Mouse (Mus musculus): Measurements from ENCODE around the gene Abca4.
"Not testable (repeated sequence)": the region's sequence is repeated elsewhere in the genome, so short reads cannot be mapped to it uniquely, and the experiment has no call there.

The Abca4 gene

DNA sequence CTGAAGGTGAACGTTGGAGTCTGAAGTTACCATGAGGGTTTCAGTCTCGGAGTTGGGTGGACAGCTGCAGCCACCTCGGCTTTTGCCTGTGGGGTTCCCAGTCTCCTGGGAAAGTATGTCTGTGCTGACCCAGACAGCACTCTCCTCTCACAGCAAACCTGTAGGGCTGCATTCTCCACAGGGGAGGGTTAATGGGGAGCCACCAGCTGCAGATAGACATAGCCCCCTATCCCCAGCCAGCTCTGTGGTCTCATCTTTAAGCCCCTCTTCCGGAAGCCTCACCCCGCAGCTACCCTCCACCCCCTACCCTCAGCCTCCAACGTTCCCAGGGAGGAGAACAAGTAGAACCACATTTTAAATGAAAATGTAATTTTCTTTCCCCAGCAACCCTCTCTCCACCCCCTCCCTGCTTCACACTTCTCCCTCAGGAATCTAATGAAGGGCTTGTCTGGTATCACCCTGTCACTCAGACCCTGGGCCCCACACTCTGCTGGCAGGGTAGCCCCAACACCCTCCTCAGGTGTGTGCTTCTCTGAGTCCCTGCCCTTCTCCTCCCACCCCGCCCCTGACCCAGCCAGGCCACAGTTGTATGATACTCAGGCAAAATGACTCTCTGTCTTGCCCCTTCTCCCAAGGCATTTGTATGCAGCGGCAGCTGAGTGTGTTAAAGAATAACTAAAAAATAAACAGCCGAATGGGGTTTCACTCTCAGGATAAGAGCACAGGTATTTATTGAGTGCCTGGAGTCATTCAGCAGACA lies 14.4 kb downstream of the Abca4 start:
- DNase-seq (ENCODE audit: low spot score in 2 of 2), result no peak

GRCm38 (mm10) chr3:122062586-122062985 lies 18.3 kb downstream of the Abca4 start:
- DNase-seq (ENCODE audit: low spot score in 2 of 2), result no peak

DNA sequence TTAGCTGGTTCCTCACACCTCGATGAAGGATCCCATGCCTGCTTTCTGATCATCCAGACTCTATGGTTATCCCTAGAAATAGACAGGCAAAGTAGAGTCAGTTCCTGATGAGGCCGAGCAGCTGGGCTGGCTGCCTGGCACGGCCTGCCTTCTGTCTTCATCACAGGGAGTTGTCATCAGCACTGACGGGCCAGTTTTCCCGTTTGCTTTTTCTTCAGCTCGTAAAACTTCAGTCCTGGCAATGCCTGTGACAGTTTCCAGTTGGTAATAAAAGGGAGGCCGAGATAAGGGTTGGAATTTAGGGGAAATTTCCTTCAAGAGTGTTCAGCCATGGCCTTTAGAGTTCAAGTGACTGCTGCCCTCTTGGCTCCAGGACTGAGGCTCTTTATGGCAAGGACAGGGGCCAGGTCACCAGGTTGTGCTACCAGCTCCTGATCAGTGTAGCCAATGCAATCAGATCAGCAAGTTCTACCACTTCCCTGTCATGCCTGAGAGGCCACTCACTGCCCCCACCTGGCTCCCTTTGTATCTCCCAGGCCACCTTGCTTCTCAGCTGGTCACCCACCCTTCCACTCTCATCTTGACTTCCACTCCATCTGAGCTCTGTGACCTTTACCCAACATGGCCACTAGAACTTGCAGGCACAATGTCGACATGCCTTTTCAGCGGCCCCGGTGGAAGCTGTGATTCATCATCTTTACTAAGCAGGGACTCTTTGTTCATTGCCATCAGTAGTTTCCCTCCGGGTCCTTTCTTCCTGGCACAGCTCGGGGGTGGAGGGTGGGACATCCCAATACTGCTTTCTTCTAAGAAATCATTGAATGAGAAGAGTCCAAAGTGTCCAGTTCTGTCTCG lies 20.5 kb downstream of the Abca4 start:
- no peak for DNase-seq (ENCODE audit: low spot score in 2 of 2)

- DNase-seq (ENCODE audit: low spot score in 2 of 2), result no peak
Observed at GRCm38 (mm10) chr3:122071769-122072168, 27.5 kb downstream of the Abca4 start.

GRCm38 (mm10) chr3:122072646-122073571 lies 28.7 kb downstream of the Abca4 start:
- no peak for DNase-seq (ENCODE audit: low spot score in 2 of 2)

- no peak for DNase-seq (ENCODE audit: low spot score in 2 of 2)
Observed at GRCm38 (mm10) chr3:122073595-122073994, 29.4 kb downstream of the Abca4 start.

DNA sequence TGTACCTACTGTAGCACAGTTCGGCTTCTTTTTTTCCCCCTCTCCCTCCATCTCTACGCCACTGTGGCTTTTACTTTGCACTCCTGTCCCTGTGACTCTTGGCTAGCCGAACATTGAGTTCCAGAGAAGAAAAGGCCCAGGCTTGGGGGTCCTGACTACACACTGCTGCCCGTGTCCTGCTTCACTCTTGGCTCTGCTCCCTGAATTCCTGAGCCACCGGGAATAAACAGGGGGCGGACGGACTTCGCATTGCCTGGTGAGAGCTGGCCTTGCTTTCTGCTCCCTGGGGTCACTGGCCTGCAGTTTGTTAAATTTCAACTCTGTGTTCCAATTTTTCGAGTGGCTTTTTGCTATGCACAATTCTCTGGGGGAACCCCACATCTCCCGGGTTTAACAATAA lies 30.1 kb downstream of the Abca4 start:
- DNase-seq (ENCODE audit: low spot score in 2 of 2), result no peak

DNA sequence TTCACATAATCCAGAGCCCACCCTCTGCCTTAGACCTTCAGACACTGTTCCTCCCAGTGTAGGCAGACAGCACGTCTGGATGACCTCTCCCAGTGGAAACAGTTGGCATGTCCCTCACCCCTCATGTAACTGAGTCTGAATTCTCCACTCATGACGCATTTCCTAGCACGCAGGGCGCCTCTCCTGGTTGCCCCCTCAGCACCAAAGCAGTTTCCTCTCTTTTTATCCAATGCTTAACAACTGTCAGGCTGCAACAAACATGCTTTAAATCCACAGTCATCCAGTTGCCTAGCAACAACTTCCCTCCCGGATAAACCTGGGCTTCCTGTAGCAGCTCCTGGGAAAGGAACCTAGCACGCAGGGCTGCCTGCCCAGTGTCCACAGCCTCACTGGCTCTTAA lies 33.9 kb downstream of the Abca4 start:
- DNase-seq (ENCODE audit: low spot score in 2 of 2), result peak in 1 of 2 experiments; percentile 58

- DNase-seq (ENCODE audit: low spot score in 2 of 2), result no peak
Observed at GRCm38 (mm10) chr3:122079172-122079571, 34.9 kb downstream of the Abca4 start.

- DNase-seq (ENCODE audit: low spot score in 2 of 2), result not testable (repeated sequence)
Observed at GRCm38 (mm10) chr3:122081634-122082033, 37.4 kb downstream of the Abca4 start.

DNA sequence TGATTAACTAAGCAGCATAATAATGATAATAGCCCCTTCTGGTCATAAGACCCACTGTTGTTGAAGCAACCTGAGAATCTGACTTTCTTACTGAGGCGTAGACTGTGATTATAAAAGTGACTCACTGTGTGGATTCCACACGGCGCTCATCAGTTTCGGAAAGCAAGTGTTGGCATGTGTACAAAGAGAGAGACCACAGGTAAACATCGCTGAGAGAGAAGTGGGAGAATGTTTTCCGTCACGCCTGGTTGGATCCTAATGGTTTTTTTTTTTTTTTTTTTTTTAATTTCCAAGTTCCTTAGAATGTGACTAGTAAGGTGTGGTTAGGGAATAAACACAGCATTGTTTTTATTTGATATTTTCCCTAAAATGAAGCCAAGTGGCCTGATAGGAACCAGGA lies 38.1 kb downstream of the Abca4 start:
- no peak for DNase-seq (ENCODE audit: low spot score in 2 of 2)

GRCm38 (mm10) chr3:122085157-122085989 lies 41.1 kb downstream of the Abca4 start:
- no peak for DNase-seq (ENCODE audit: low spot score in 2 of 2)

GRCm38 (mm10) chr3:122088054-122088681 lies 43.9 kb downstream of the Abca4 start:
- DNase-seq (ENCODE audit: low spot score in 2 of 2), result no peak

DNA sequence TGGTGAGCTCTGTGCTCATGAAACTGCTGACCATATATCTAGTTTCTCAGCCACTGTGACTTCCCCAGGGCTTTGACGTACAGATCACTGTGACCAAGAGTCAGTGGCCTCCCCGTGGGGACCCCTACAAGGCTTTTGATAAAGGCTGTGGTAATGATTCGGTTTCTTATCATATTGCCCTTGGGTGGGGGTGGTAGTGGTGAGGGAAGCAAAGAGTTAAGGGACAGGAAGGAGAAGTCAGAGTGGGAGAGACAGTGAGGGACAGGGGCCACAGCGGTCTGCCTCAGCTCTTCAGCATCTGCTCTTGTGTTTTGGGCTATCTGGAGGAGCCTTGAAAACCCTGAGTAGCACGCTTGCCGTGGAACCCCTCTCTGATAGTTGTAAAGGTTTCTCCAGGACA lies 46.1 kb downstream of the Abca4 start:
- DNase-seq (ENCODE audit: low spot score in 2 of 2), result no peak

- no peak for DNase-seq (ENCODE audit: low spot score in 2 of 2)
Observed at GRCm38 (mm10) chr3:122099713-122100112, 55.5 kb downstream of the Abca4 start.

DNA sequence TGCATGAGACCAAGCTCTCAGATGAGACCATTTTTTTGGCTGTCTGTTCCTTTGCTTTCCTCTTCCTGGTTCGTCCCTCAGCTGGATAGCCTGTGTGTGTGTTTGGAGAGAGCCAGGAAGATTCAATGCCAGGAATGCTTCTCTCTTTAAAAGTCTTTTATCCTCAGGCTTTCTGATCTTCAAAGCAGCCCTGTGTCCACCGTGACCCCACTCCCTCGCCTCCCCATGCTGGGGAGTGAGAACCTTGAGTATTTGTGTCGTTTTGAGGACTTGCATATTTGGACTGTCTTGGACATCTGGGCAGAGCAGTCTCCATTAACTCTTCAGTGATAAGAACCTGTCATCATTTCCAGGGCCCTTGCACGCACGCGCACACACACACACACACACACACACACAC lies 57.8 kb downstream of the Abca4 start:
- DNase-seq (ENCODE audit: low spot score in 2 of 2), result no peak

GRCm38 (mm10) chr3:122103864-122104808 lies 59.9 kb downstream of the Abca4 start:
- peak in 1 of 2 experiments; percentile 74 for DNase-seq (ENCODE audit: low spot score in 2 of 2)

- no peak for DNase-seq (ENCODE audit: low spot score in 2 of 2)
Observed at GRCm38 (mm10) chr3:122106920-122107319, 62.7 kb downstream of the Abca4 start.

GRCm38 (mm10) chr3:122107643-122108194 lies 63.5 kb downstream of the Abca4 start:
- DNase-seq (ENCODE audit: low spot score in 2 of 2), result no peak

All from left cerebral cortex, adult 9 months (tissue).